Mouse (Mus musculus) heart, postnatal 0 days (tissue): ENCODE results near the gene Lmf1. TPM values are rescaled to one million over a fixed set of nuclear protein-coding genes. Genes with fewer than 3 reads are reported as not detected.

Experiments used
- ATAC-seq: fragments of 200-750 bp; cut with Nextera tagmentation; 2 replicates; pipeline ENCODE4 v1.8.0; 2017; ENCODE audit warnings: low read depth, moderate number of reproducible peaks, moderate library complexity; ENCODE audit not compliant: insufficient read depth
- DNase-seq: peaks from one replicate; pipeline ENCODE4 v3.0.0-alpha.2; 2016; ENCODE audit warnings: low spot score
- H3K27ac ChIP-seq: fragments of 300-500 bp; sonication (generic); 2 replicates; pipeline ENCODE4 v1.5.1; 2014; ENCODE audit warnings: low read depth, mild to moderate bottlenecking
- H3K27me3 ChIP-seq: fragments of 300-500 bp; sonication (generic); 2 replicates; pipeline ENCODE4 v1.6.1; 2014; ENCODE audit warnings: low read length, mixed read lengths; ENCODE audit not compliant: control insufficient read depth, insufficient read depth
- H3K36me3 ChIP-seq: fragments of 300-500 bp; sonication (generic); replicated peaks from 2 replicates; pipeline ENCODE4 v1.6.1; 2014; ENCODE audit warnings: low read length, mixed read lengths; ENCODE audit not compliant: control insufficient read depth, insufficient read depth
- H3K4me1 ChIP-seq: fragments of 300-500 bp; sonication (generic); 2 replicates; pipeline ENCODE4 v1.6.1; 2014; ENCODE audit warnings: antibody characterized with exemption; ENCODE audit not compliant: control insufficient read depth, insufficient read depth
- H3K4me2 ChIP-seq: fragments of 300-500 bp; sonication (generic); 2 replicates; pipeline ENCODE4 v1.6.1; 2014; ENCODE audit warnings: low read depth, mild to moderate bottlenecking, low read length, moderate library complexity
- H3K4me3 ChIP-seq: fragments of 300-500 bp; sonication (generic); 2 replicates; pipeline ENCODE4 v1.5.1; 2014; ENCODE audit warnings: low read depth, low read length
- H3K9ac ChIP-seq: fragments of 300-500 bp; sonication (generic); replicated peaks from 2 replicates; pipeline ENCODE4 v1.6.1; 2014; ENCODE audit warnings: low read depth, low read length, mixed read lengths
- H3K9me3 ChIP-seq: fragments of 300-500 bp; sonication (generic); replicated peaks from 2 replicates; pipeline ENCODE4 v1.6.1; 2016; ENCODE audit warnings: low read length; ENCODE audit not compliant: control insufficient read depth
- CTCF ChIP-seq: IDR thresholded peaks from 2 replicates; pipeline ENCODE4 v1.5.1; 2016; ENCODE audit warnings: antibody characterized with exemption, control low read depth, low read depth
- EP300 ChIP-seq: IDR thresholded peaks from 2 replicates; pipeline ENCODE4 v1.6.1; 2016; ENCODE audit warnings: antibody characterized with exemption, low read depth
- WGBS: fragments of 180-500 bp; shearing (Covaris S2); extraction: QIAGEN DNeasy Blood & Tissue Kit; methylation state at CpG from one replicate; pipeline ENCODE4 v1.1.7; 2014; 5-methylcytosine and 5-hydroxymethylcytosine counted together
- polyA plus RNA-seq: library from polyadenylated mRNA; unstranded; fragments of >200 nt; fragmentation: Nextera tagmentation; extraction: Ambion mirVana; gene quantifications from 2 replicates; pipeline ENCODE4 v1.2.1, GENCODE M21; 2015
- total RNA-seq: library from RNA; depleted of rRNA; stranded (reverse); fragments of >200 nt; gene quantifications from 2 replicates; pipeline ENCODE4 v1.2.3, GENCODE M21; 2014; ENCODE audit warnings: low replicate concordance; rRNA removed

The Lmf1 gene
- total RNA-seq (44.9 and 52.8 TPM in 2 replicates), polyA plus RNA-seq (30.6 and 34.3 TPM in 2 replicates)

DNA sequence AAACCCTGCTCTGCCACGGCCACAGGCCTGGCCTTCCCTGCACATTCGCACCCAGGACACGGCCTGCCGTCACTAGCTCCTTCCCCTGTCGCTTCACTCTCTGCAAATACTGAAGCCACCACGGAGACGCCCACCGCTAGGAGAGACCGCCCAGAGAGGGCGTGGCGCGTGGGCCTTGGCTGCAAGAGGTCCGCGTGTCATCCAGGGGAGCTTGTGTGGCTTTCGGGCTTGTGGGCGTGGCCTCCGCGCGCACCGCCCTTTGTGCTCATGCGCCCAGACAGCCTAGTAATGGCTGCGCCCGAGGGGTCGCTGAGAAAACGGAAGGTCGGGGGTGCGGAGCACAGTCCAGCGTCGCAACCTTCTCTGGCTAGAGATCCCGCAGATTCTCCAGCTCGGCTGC is at the start of gene Lmf1:
Gene Lmf1, plus strand, starts transcription at position 166 of the 400 bp plus-strand sequence.
- peak within 1 kb of the TSS; percentile 66 for H3K4me3 ChIP-seq
- H3K9me3 ChIP-seq, result no peaks in the 10 kb centered on the region
- under 1% methylated on average over 31 of the region's 31 CpGs for WGBS
- no peaks in the 10 kb centered on the region for H3K36me3 ChIP-seq
- TF ChIP-seq CTCF, result peak; percentile 45
- TF ChIP-seq EP300, result no peak
- H3K4me2 ChIP-seq, result peak within 1 kb of the TSS; percentile 82
- no peaks in the 10 kb centered on the region for H3K27me3 ChIP-seq
- peak; percentile 93 for ATAC-seq
- peak within 1 kb of the TSS; percentile 83 for H3K27ac ChIP-seq
- H3K9ac ChIP-seq, result peak within 1 kb of the TSS; percentile 85
- peak; percentile 97 for DNase-seq
- H3K4me1 ChIP-seq, result peaks cover 49% of the 10 kb centered on the region

- no peak overlapping the region for H3K9ac ChIP-seq
- no peaks in the 10 kb centered on the region for H3K9me3 ChIP-seq
- DNase-seq (no peak), ATAC-seq (no peak)
- H3K4me3 ChIP-seq, result no peak overlapping the region
- no peak for TF ChIP-seq EP300
- no peak for TF ChIP-seq CTCF
- H3K27ac ChIP-seq, result no peak overlapping the region
- H3K36me3 ChIP-seq, result no peaks in the 10 kb centered on the region
- no peaks in the 10 kb centered on the region for H3K27me3 ChIP-seq
- no peaks in the 10 kb centered on the region for H3K4me1 ChIP-seq
- no peak overlapping the region for H3K4me2 ChIP-seq
- WGBS, result 56% methylated on average over 8 of the region's 8 CpGs
Measured at GRCm38 (mm10) chr17:25530357-25531022, 48.4 kb upstream of the Lmf1 start.

DNA sequence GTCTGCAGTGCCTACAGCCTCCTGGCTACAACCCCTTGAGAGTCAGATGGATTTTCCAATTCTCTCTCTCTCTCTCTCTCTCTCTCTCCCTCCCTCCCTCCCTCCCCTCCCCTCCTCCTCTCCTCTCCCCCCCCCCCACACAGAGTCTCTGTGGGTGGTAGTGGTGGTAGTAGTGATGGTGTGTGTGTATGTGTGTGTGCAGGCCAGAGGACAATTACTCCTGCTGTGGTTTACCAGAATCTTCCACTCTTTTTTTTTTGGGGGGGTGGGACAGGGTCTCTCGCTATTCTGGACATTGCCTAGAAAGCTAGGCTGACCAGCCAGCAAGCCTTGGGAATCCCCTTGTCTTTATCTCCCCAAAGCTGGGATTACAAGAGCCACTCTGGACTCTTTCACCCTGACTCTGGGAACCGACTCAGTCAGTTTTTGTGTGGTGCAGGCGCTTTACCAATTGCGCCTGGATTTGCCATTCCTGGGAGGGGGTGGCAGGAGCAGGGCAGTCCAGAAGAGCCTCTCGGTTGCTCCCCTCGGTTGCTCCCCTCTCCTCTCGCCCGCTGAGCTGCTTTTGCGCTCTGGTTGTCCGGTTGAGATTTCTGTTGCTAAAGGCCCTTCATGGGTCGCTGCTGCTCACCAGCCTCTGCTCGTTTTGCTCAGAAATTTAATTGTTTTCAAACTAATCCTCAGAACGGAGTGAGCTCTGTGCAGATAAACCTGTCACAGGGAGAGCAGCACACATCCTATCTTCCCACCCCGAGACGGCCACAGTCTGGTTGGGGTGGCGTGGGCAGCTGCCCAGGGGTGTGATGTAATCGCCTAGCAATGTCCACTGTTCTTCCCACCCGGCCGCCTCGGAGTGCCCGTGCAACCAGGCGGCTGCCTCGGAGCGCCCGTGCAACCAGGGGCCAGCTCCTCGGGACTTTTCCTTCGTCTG is 39.7 kb upstream of the Lmf1 start:
- ATAC-seq (peak; percentile 78), DNase-seq (peak; percentile 38)
- 20% methylated on average over 27 of the region's 27 CpGs for WGBS
- no peak overlapping the region for H3K27ac ChIP-seq
- H3K27me3 ChIP-seq, result peaks cover 4% of the 10 kb centered on the region; the same call in 1 of the 2 replicates
- H3K9ac ChIP-seq, result 0 out of 2 replicates have a peak overlapping the region, but pooled peaks have one; percentile 6
- H3K4me2 ChIP-seq, result peak overlapping the region; percentile 46
- H3K9me3 ChIP-seq, result no peaks in the 10 kb centered on the region
- H3K4me1 ChIP-seq, result peaks cover 4% of the 10 kb centered on the region; the same call in 1 of the 2 replicates
- H3K36me3 ChIP-seq, result no peaks in the 10 kb centered on the region
- TF ChIP-seq EP300 (no peak), CTCF (no peak)
- peak overlapping the region; percentile 14; the same call in 1 of the 2 replicates for H3K4me3 ChIP-seq

DNA sequence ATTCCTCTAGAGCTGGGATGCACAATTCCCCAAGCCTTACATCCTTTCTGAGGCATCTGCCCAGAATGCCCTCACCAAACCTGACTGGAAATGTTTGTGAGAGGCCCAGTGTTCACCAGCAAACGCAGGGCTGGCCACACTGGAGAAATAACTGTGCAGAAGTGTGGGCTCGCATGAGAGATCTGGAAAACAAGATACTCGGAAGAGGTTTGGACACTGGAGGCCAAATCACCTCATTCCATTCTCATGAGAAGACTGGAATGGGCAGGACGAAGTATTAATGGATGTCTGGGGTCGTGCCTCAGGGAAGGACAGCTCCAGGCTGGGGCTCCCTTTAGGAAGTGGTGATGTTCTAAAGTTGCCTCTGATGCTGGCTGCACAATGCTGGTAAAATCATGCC is 38.2 kb upstream of the Lmf1 start:
- no peaks in the 10 kb centered on the region for H3K36me3 ChIP-seq
- peaks cover 4% of the 10 kb centered on the region; the same call in 1 of the 2 replicates for H3K27me3 ChIP-seq
- H3K4me1 ChIP-seq, result peaks cover 4% of the 10 kb centered on the region; the same call in 1 of the 2 replicates
- TF ChIP-seq CTCF, result no peak
- no peak for TF ChIP-seq EP300
- H3K9ac ChIP-seq, result no peak overlapping the region
- WGBS, result 56% methylated on average over 5 of the region's 5 CpGs
- ATAC-seq (no peak), DNase-seq (no peak)
- no peak overlapping the region for H3K4me3 ChIP-seq
- H3K27ac ChIP-seq, result no peak overlapping the region
- H3K4me2 ChIP-seq, result no peak overlapping the region
- no peaks in the 10 kb centered on the region for H3K9me3 ChIP-seq

DNA sequence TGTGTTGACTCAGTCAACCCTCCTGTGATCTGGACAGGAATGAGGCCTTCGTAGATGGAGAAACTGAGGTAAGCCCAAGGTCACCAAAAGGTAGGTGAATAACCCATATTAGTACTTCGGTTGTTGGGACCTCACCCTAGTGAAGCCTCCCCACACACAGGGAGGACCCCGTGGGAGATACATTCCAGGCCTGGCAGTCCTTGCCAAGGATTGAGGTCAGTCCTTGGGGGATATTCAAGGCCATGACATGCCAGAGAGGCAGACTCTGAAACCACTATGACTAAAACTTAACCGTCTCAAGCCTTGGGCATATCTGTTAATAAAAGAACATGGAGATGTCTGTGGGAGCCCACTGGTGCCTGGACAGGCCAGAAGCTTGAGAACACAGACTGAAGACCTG is 37.1 kb upstream of the Lmf1 start:
- no peak overlapping the region for H3K27ac ChIP-seq
- H3K27me3 ChIP-seq, result peaks cover 4% of the 10 kb centered on the region; the same call in 1 of the 2 replicates
- ATAC-seq (no peak), DNase-seq (no peak)
- no peak overlapping the region for H3K4me3 ChIP-seq
- no peak for TF ChIP-seq CTCF
- no peak overlapping the region for H3K9ac ChIP-seq
- 78% methylated on average over 4 of the region's 4 CpGs for WGBS
- H3K9me3 ChIP-seq, result no peaks in the 10 kb centered on the region
- no peak overlapping the region for H3K4me2 ChIP-seq
- H3K4me1 ChIP-seq, result peaks cover 4% of the 10 kb centered on the region; the same call in 1 of the 2 replicates
- no peaks in the 10 kb centered on the region for H3K36me3 ChIP-seq
